Mouse (Mus musculus) thymus, adult 2 months (tissue): ENCODE data around the gene Igfbp1.

Experiments
- CTCF ChIP-seq: fragments of 200-500 bp; IDR thresholded peaks from 2 replicates; pipeline ENCODE4 v1.5.1; 2012; ENCODE audit warnings: mild to moderate bottlenecking, control low read depth, low read length, moderate library complexity, borderline replicate concordance; ENCODE audit not compliant: control insufficient read depth, poor library complexity, insufficient read depth; ENCODE audit errors: extremely low read depth
- POLR2A ChIP-seq: fragments of 200-500 bp; IDR thresholded peaks from 2 replicates; pipeline ENCODE4 v1.6.1; 2012; ENCODE audit warnings: mild to moderate bottlenecking, low read length, control low read depth, moderate library complexity; ENCODE audit not compliant: control insufficient read depth, poor library complexity, insufficient read depth; ENCODE audit errors: extremely low read depth

GRCm38 (mm10) chr11:7192710-7193109 lies 4.9 kb upstream of the Igfbp1 start:
- TF ChIP-seq CTCF: no peak
- TF ChIP-seq POLR2A: no peak
